Mouse (Mus musculus): ENCODE measurements around the gene Tprn.
A peak's percentile ranks its signal among the peaks of the same experiment; 100 is the strongest.
"Not testable (repeated sequence)": the region's sequence is repeated elsewhere in the genome, so short reads cannot be mapped to it uniquely, and the experiment has no call there.

Gene Tprn

GRCm38 (mm10) chr2:25236614-25237013 is 25.8 kb upstream of the Tprn start, which contains the start of gene Rnf224:
Gene Rnf224, minus strand, starts transcription at chr2:25236787.
- DNase-seq (ENCODE audit: low read depth, low spot score) = no peak

- DNase-seq (ENCODE audit: low read depth, low spot score) = no peak
Observed at GRCm38 (mm10) chr2:25237522-25237921, 24.9 kb upstream of the Tprn start.

DNA sequence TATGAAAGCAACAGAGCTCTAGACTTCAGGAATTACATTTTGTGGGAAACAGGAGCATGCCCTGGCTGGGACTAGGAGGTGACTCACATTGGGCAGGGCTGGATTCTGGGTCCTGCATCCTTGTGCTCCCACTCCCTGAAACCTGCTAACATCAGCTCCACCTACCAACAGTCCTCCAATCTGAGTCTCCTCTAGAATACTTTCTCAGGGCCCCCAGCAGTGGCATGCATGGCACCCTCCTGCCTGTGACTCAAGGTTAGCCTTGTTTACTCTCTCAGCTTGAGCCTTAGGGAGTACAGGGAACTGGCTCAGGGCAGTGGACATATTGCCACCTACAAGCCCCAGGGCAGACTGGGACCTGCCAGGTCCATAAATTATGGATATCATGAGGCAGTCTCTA is 24.3 kb upstream of the Tprn start:
- no peak for DNase-seq (ENCODE audit: low read depth, low spot score)

DNA sequence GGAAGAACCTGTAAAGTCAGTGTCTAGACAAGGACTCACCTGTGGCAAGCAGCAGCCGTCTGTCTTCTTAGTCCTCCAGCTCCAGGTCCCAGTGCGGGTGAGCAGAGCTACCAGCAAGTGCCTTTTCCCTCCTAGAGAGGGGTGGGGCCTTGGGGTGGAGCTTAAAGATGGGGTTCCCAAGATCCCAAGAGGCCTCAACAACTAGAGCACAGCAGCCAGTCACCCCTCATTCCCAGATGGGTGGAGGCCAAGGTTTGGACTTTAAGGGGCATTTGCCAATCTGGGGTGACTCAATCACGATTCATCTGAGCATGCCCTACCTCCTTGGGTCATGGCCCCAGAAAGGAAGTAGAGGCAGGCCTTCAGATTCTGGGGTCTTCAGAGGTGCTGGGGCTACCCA is 22.7 kb upstream of the Tprn start:
- DNase-seq (ENCODE audit: low read depth, low spot score) = no peak

DNA sequence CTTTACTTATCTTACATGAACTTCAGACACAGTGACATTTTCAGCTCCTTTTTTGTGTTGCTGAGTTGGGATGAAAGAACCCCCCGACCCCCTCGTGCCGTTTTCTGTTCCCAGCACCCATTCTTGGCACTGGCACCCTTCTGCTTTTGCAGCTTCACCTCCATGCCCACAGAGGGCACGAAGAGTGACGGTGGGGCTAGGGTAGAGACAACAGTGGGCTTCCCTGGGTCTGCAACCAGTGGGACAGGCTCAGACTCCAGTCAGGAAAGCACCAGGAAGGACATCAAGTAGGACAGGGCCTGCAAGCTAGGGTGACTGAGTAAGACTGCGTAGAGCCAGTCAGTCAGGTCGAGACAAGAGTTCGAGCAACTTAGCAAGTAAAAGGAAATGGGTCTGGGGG is 22.1 kb upstream of the Tprn start:
- no peak for DNase-seq (ENCODE audit: low read depth, low spot score)

DNA sequence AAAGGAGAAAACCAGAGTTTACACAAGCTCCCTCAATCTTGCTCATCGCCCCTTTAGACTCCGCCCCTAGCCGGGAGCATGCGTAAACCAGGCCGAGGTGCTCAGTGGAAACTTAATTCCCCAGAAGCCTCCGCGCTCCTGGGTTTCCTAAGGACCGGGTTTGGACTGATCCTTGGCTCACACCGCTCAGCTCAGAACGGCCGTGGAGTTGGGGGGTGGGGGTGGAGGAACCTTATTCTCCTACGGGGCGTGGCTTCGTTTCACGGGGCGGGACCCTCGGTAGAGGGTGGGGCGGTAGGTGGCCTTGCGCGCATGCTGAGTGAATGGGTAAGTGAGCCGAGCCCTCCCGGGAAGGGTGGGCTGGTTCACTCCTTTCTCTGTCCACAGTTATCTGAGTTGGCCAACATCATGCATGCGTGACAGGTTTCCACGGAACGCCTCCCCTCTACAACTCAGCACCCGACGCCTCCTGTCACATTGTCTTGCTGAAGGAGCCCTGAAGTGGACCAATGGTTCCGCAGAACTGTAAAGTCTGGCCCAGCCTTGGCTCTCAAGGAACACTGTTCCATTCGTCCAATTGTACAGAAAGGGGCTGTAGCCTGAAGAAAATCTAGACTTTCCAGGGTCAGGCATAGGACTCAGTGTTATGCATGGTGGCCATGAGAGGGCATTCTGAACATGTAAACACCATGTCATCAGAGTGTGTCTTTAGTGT is 21.5 kb upstream of the Tprn start:
- DNase-seq (ENCODE audit: low read depth, low spot score) = peak; percentile 98

- DNase-seq (ENCODE audit: low read depth, low spot score) = peak; percentile 74
Observed at GRCm38 (mm10) chr2:25241438-25241775, 21.0 kb upstream of the Tprn start.

- peak; percentile 52 for DNase-seq (ENCODE audit: low read depth, low spot score)
Observed at GRCm38 (mm10) chr2:25242101-25242506, 20.3 kb upstream of the Tprn start, which contains the start of the genes Rnf208 and Cysrt1. Gene Rnf208, plus strand, starts transcription at chr2:25242255. Gene Cysrt1, minus strand, starts transcription at chr2:25242452.

- DNase-seq (ENCODE audit: low read depth, low spot score) = no peak
Observed at GRCm38 (mm10) chr2:25243342-25243741, 19.1 kb upstream of the Tprn start.

DNA sequence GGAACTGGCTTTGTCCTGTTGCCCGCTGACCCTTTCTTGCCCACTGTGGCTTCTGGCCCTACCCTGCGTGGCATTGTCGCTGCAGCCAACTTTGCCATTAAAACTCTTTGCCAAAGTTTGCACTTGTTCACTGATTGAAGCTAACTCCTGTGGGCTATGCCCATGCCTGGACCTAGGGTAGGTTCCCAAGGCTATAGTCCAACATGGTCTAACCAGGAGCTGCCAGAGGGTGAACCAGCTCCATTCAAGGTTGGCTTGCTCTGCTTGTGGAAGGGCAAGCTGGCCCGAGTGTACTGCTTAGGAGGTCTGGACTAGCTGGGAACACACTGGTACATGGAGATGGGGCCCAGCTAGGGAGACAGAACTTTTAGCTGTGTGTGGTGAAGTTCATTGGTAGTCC is 18.3 kb upstream of the Tprn start:
- no peak for DNase-seq (ENCODE audit: low read depth, low spot score)

- DNase-seq (ENCODE audit: low read depth, low spot score) = no peak
Observed at GRCm38 (mm10) chr2:25246183-25247072, 16.0 kb upstream of the Tprn start, which contains the start of gene AL732309.1. Gene AL732309.1, minus strand, starts transcription at chr2:25246863.

DNA sequence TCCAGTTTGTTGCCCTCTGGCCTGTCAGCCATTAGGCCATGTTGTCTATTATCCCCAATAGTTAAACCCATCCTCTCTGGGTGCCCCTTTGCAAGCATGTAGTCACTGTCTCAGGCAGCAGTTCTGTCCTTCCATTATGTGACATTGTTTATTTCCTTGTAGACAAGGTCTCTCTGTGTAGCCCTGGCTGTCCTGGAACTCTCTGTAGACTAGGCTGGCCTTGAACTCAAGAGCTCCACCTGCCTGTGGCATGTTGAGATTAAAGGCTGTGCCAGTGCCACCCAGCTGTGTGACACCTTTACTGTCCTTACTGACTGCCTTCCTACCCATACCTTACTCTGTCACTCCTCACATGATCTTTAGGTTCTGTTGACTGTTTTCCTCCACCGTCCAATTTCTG is 10.1 kb upstream of the Tprn start:
- DNase-seq (ENCODE audit: low read depth, low spot score) = peak; percentile 59

- DNase-seq (ENCODE audit: low read depth, low spot score) = peak; percentile 95
Observed at GRCm38 (mm10) chr2:25255284-25255779, 7.1 kb upstream of the Tprn start, which contains the start of gene Tmem203. Gene Tmem203, plus strand, starts transcription at chr2:25255439.

- peak; percentile 89 for DNase-seq (ENCODE audit: low read depth, low spot score)
Observed at GRCm38 (mm10) chr2:25256443-25257109, 5.8 kb upstream of the Tprn start.

- DNase-seq (ENCODE audit: low read depth, low spot score) = not testable (repeated sequence)
Observed at GRCm38 (mm10) chr2:25257250-25257649, 5.2 kb upstream of the Tprn start.

DNA sequence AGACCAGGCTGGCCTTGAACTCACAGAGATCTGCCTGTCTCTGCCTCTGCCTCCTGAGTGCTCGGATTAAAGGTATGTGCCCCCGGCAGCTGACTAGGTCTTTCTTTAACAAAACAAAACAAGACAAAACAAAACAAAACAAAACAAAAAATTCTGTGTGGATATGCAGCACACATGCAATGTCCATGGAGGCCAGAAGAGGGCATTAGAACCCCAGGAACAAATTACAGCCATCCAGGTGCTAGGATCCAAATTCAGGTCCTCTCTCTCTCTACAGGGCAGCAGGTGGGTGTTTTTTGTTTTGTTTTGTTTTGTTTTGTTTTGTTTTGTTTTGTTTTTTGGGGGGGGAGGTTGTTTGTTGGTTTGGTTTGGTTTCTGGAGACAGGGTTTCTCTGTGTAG is 3.5 kb upstream of the Tprn start:
- DNase-seq (ENCODE audit: low read depth, low spot score) = peak; percentile 78

- DNase-seq (ENCODE audit: low read depth, low spot score) = no peak
Observed at GRCm38 (mm10) chr2:25261870-25262269, 548 bp upstream of the Tprn start.

DNA sequence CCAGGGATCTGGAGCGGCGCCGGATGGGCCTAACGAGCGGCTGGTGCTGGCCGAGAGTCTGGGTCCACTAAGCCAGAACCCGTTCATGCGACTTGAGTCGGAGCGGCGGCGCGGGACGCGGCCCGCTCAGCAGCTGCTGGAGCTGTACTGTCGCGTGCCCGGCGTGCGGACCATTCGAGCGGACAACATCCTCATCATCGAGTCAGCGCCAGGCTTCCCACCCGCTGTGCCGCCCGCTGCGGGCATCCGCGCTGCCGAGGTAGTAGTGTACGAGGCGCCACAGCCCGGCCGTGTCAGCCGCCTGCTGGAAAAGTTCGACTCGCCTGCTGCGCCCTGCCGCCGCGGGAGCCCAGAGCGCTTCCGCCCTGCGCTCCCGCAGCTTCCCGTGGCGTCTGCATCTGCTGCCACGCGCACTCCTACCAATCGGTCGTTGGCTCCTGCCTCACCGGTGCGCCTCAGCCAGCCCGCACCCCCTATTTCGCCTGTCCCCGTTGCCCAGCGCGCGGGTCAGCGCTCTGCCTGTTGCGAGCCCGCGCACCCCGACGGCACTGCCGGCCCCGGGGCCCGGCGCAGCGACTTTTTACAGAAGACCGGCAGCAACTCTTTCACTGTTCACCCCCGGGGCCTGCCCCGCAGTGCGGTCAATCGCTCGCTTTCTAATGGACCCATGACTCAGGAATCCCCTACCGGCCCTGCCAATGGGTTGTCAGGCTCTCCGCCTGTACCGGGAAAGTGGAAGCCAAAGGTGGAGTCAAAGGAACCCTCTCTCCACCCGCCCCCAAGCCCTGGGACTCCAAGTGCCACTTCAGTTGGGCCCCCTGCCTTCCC is 591 bp downstream of the Tprn start:
- DNase-seq (ENCODE audit: low read depth, low spot score) = peak; percentile 80

- no peak for DNase-seq (ENCODE audit: low read depth, low spot score)
Observed at GRCm38 (mm10) chr2:25263623-25264285, 1.3 kb downstream of the Tprn start.

DNA sequence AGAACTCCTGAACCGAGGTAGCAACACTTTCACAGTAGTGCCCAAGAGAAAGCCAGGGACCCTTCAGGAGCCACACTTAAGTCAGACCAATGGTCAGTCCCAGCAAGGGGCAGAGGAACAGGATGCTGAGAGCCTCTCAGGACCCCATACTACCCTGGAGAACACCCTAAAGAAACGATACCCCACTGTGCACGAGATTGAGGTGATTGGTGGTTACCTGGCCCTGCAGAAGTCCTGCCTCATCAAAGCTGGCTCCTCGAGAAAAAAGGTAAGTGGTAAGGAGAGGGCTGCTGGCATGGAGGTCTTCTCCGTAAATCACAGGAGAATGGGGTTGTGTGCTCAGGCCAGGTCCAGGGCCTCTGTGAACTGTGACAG is 1.9 kb downstream of the Tprn start:
- no peak for DNase-seq (ENCODE audit: low read depth, low spot score)

Data from ZHBTc4 (cell line).